Mouse (Mus musculus): ENCODE measurements around the gene Efna3. TPM values are rescaled to one million over a fixed set of nuclear protein-coding genes. Genes with fewer than 3 reads are reported as not detected.
A peak's percentile ranks its signal among the peaks of the same experiment; 100 is the strongest.

The Efna3 gene
- polyA plus RNA-seq, 1 experiment from 2014 or later = 29.2 TPM

GRCm38 (mm10) chr3:89314340-89314739, 8.4 kb downstream of the Efna3 start:
- WGBS = 31% methylated on average over 5 of the region's 5 CpGs
- Histone ChIP-seq H3K27ac (replicated peaks) (0 out of 2 replicates have a peak overlapping the region, but pooled peaks have one; percentile 13), H3K9ac (ENCODE audit: low read length) (no peak overlapping the region; the same call in 1 of the 2 replicates), H3K36me3 (ENCODE audit: control insufficient read depth, insufficient read depth, low read length) (no peaks in the 10 kb centered on the region), H3K27me3 (ENCODE audit: control insufficient read depth, insufficient read depth, low read length) (no peaks in the 10 kb centered on the region), H3K4me1 (replicated peaks; ENCODE audit: control insufficient read depth, insufficient read depth) (peaks cover 2% of the 10 kb centered on the region; the same call in 1 of the 2 replicates), H3K4me3 (ENCODE audit: low read depth, low read length) (no peak overlapping the region), H3K9me3 (ENCODE audit: control insufficient read depth, low read length) (no peaks in the 10 kb centered on the region), H3K4me2 (replicated peaks; ENCODE audit: low read depth) (no peak overlapping the region)
- ATAC-seq (ENCODE audit: low FRiP score, low TSS enrichment) (no peak), DNase-seq (ENCODE audit: low spot score) (no peak)
- TF ChIP-seq CTCF (IDR thresholded peaks at IDR 0.05; ENCODE audit: low read depth) (no peak), EP300 (optimal IDR thresholded peaks at IDR 0.05) (no peak)

GRCm38 (mm10) chr3:89308089-89308488, 14.7 kb downstream of the Efna3 start:
- Histone ChIP-seq H3K27me3 (ENCODE audit: control insufficient read depth, insufficient read depth, low read length) (no peaks in the 10 kb centered on the region), H3K9me3 (ENCODE audit: control insufficient read depth, low read length) (no peaks in the 10 kb centered on the region), H3K4me3 (ENCODE audit: low read depth, low read length) (no peak overlapping the region), H3K4me1 (replicated peaks; ENCODE audit: control insufficient read depth, insufficient read depth) (no peaks in the 10 kb centered on the region), H3K27ac (replicated peaks) (no peak overlapping the region), H3K4me2 (replicated peaks; ENCODE audit: low read depth) (no peak overlapping the region), H3K36me3 (ENCODE audit: control insufficient read depth, insufficient read depth, low read length) (no peaks in the 10 kb centered on the region), H3K9ac (ENCODE audit: low read length) (0 out of 2 replicates have a peak overlapping the region, but pooled peaks have one; percentile 35)
- DNase-seq (ENCODE audit: low spot score) = peak; percentile 79
- peak; percentile 78 for ATAC-seq (ENCODE audit: low FRiP score, low TSS enrichment)
- TF ChIP-seq CTCF (IDR thresholded peaks at IDR 0.05; ENCODE audit: low read depth) = peak; percentile 93
- no peak for TF ChIP-seq EP300 (optimal IDR thresholded peaks at IDR 0.05)
- 4% methylated on average over 9 of the region's 9 CpGs for WGBS

GRCm38 (mm10) chr3:89305551-89306325, 17.0 kb downstream of the Efna3 start:
- no peaks in the 10 kb centered on the region for H3K9me3 ChIP-seq (ENCODE audit: control insufficient read depth, low read length)
- H3K4me3 ChIP-seq (ENCODE audit: low read depth, low read length) = no peak overlapping the region
- TF ChIP-seq EP300 (optimal IDR thresholded peaks at IDR 0.05) = no peak
- no peak overlapping the region for H3K4me2 ChIP-seq (replicated peaks; ENCODE audit: low read depth)
- H3K36me3 ChIP-seq (ENCODE audit: control insufficient read depth, insufficient read depth, low read length) = no peaks in the 10 kb centered on the region
- no peaks in the 10 kb centered on the region for H3K27me3 ChIP-seq (ENCODE audit: control insufficient read depth, insufficient read depth, low read length)
- H3K4me1 ChIP-seq (replicated peaks; ENCODE audit: control insufficient read depth, insufficient read depth) = no peaks in the 10 kb centered on the region
- H3K27ac ChIP-seq (replicated peaks) = no peak overlapping the region
- H3K9ac ChIP-seq (ENCODE audit: low read length) = no peak overlapping the region
- DNase-seq (ENCODE audit: low spot score) = no peak
- 59% methylated on average over 8 of the region's 8 CpGs for WGBS
- ATAC-seq (ENCODE audit: low FRiP score, low TSS enrichment) = peak; percentile 45; the same call in 1 of the 2 replicates

GRCm38 (mm10) chr3:89305105-89305504, 17.7 kb downstream of the Efna3 start:
- 61% methylated on average over 4 of the region's 4 CpGs for WGBS

GRCm38 (mm10) chr3:89304440-89304839, 18.3 kb downstream of the Efna3 start:
- no peaks in the 10 kb centered on the region for H3K27me3 ChIP-seq (ENCODE audit: control insufficient read depth, insufficient read depth, low read length)
- no peak overlapping the region for H3K27ac ChIP-seq (replicated peaks)
- H3K9ac ChIP-seq (ENCODE audit: low read length) = no peak overlapping the region
- H3K9me3 ChIP-seq (ENCODE audit: control insufficient read depth, low read length) = no peaks in the 10 kb centered on the region
- DNase-seq (ENCODE audit: low spot score) (no peak), ATAC-seq (ENCODE audit: low FRiP score, low TSS enrichment) (no peak)
- H3K36me3 ChIP-seq (ENCODE audit: control insufficient read depth, insufficient read depth, low read length) = no peaks in the 10 kb centered on the region
- TF ChIP-seq EP300 (optimal IDR thresholded peaks at IDR 0.05) = no peak
- TF ChIP-seq CTCF (IDR thresholded peaks at IDR 0.05; ENCODE audit: low read depth) = no peak
- WGBS = 42% methylated on average over 6 of the region's 6 CpGs
- no peak overlapping the region for H3K4me3 ChIP-seq (ENCODE audit: low read depth, low read length)
- no peaks in the 10 kb centered on the region for H3K4me1 ChIP-seq (replicated peaks; ENCODE audit: control insufficient read depth, insufficient read depth)
- H3K4me2 ChIP-seq (replicated peaks; ENCODE audit: low read depth) = no peak overlapping the region

More at GRCm38 (mm10) chr3:89305105-89305504, 17.7 kb downstream of the Efna3 start:
- DNase-seq (ENCODE audit: low spot score) = no peak
- Histone ChIP-seq H3K4me3 (ENCODE audit: low read depth, low read length) (no peak overlapping the region), H3K4me1 (replicated peaks; ENCODE audit: control insufficient read depth, insufficient read depth) (no peaks in the 10 kb centered on the region), H3K4me2 (replicated peaks; ENCODE audit: low read depth) (no peak overlapping the region), H3K27me3 (ENCODE audit: control insufficient read depth, insufficient read depth, low read length) (no peaks in the 10 kb centered on the region), H3K9me3 (ENCODE audit: control insufficient read depth, low read length) (no peaks in the 10 kb centered on the region), H3K27ac (replicated peaks) (no peak overlapping the region), H3K9ac (ENCODE audit: low read length) (no peak overlapping the region), H3K36me3 (ENCODE audit: control insufficient read depth, insufficient read depth, low read length) (no peaks in the 10 kb centered on the region)
- TF ChIP-seq EP300 (optimal IDR thresholded peaks at IDR 0.05) (no peak), CTCF (IDR thresholded peaks at IDR 0.05; ENCODE audit: low read depth) (no peak)
- ATAC-seq (ENCODE audit: low FRiP score, low TSS enrichment) = no peak

GRCm38 (mm10) chr3:89300514-89300913, 22.3 kb downstream of the Efna3 start:
- no peak for TF ChIP-seq EP300 (optimal IDR thresholded peaks at IDR 0.05)
- TF ChIP-seq CTCF (IDR thresholded peaks at IDR 0.05; ENCODE audit: low read depth) = peak; percentile 50
- Histone ChIP-seq H3K4me2 (replicated peaks; ENCODE audit: low read depth) (no peak overlapping the region), H3K4me3 (ENCODE audit: low read depth, low read length) (no peak overlapping the region), H3K4me1 (replicated peaks; ENCODE audit: control insufficient read depth, insufficient read depth) (no peaks in the 10 kb centered on the region), H3K27ac (replicated peaks) (no peak overlapping the region), H3K36me3 (ENCODE audit: control insufficient read depth, insufficient read depth, low read length) (no peaks in the 10 kb centered on the region), H3K9ac (ENCODE audit: low read length) (no peak overlapping the region; the same call in 1 of the 2 replicates), H3K9me3 (ENCODE audit: control insufficient read depth, low read length) (no peaks in the 10 kb centered on the region), H3K27me3 (ENCODE audit: control insufficient read depth, insufficient read depth, low read length) (no peaks in the 10 kb centered on the region)
- WGBS = 71% methylated on average over 2 of the region's 2 CpGs
- no peak for DNase-seq (ENCODE audit: low spot score)
- ATAC-seq (ENCODE audit: low FRiP score, low TSS enrichment) = no peak

Measured in stomach, postnatal 0 days (tissue).